8 mouse cellular contexts compared by ENCODE assay signal in the genomic region with DNA sequence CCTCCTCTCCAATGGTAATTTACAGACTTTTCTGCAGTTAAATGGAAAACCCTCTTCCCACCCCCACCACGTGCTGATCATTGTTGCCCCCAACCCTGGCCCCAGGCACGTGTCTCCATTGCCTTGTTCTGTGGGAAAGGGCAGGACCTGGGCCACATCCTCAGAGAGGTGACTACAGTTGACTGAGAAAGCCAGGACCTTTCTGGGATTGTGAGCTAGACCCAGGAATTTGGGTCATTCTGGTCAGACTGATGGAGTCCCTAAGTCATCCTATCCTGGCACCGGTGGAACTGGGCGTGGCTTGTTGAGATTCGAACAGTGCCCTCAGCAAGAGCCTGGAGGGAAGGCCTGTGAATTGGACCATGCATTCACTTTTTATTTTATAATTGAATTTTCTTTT. TPM values are rescaled to one million over a fixed set of nuclear protein-coding genes. Genes with fewer than 3 reads are reported as not detected.
DNase-seq lines count a peak whose midpoint lies in the region; ATAC-seq and TF ChIP-seq lines count a peak whose summit lies in the region.

No protein-coding gene starts in this region.

- no peak for TF ChIP-seq CTCF in heart, adult 2 months (IDR thresholded peaks at IDR 0.05)
- no peak for TF ChIP-seq CTCF in intestine, postnatal 0 days (IDR thresholded peaks at IDR 0.05; ENCODE audit: low read depth)
- no peak for TF ChIP-seq CTCF in lung, embryonic 14.5 days (IDR thresholded peaks at IDR 0.05; ENCODE audit: low read depth)

- no peak overlapping the region for H3K4me3 ChIP-seq in heart, adult 2 months
- 0 out of 2 replicates have a peak overlapping the region, but pooled peaks have one; percentile 60 for H3K4me3 ChIP-seq in forebrain, embryonic 13.5 days
- 0 out of 2 replicates have a peak overlapping the region, but pooled peaks have one; percentile 49 for H3K4me3 ChIP-seq in intestine, postnatal 0 days (ENCODE audit: low read depth, low read length)
- H3K4me3 ChIP-seq in lung, embryonic 14.5 days (ENCODE audit: low read depth, low read length) = peak overlapping the region; percentile 76
- H3K4me3 ChIP-seq in stomach, embryonic 16.5 days (replicated peaks; ENCODE audit: low read length) = peak overlapping the region; percentile 84; the same call in 1 of the 2 replicates

- no peaks in the 10 kb centered on the region for H3K4me1 ChIP-seq in heart, adult 2 months (ENCODE audit: control insufficient read depth, insufficient read depth, low read length)
- H3K4me1 ChIP-seq in forebrain, embryonic 13.5 days = peaks cover 43% of the 10 kb centered on the region
- no peaks in the 10 kb centered on the region for H3K4me1 ChIP-seq in intestine, postnatal 0 days (replicated peaks; ENCODE audit: control insufficient read depth, insufficient read depth, low read length)
- peaks cover 12% of the 10 kb centered on the region; the same call in 1 of the 2 replicates for H3K4me1 ChIP-seq in lung, embryonic 14.5 days (ENCODE audit: insufficient read depth)
- H3K4me1 ChIP-seq in stomach, embryonic 16.5 days (ENCODE audit: control insufficient read depth, insufficient read depth, low read length) = peaks cover 32% of the 10 kb centered on the region; the same call in 1 of the 2 replicates

- no peaks in the 10 kb centered on the region for H3K9me3 ChIP-seq in forebrain, embryonic 13.5 days (replicated peaks)
- no peaks in the 10 kb centered on the region for H3K9me3 ChIP-seq in intestine, postnatal 0 days (ENCODE audit: control insufficient read depth)
- no peaks in the 10 kb centered on the region for H3K9me3 ChIP-seq in lung, embryonic 14.5 days (ENCODE audit: low read depth, low read length)
- H3K9me3 ChIP-seq in stomach, embryonic 16.5 days (replicated peaks; ENCODE audit: control insufficient read depth, low read length) = no peaks in the 10 kb centered on the region

- TF ChIP-seq EP300 in heart, adult 2 months (IDR thresholded peaks at IDR 0.05; ENCODE audit: insufficient read depth, low read depth, low read length) = no peak

- no peak overlapping the region for H3K9ac ChIP-seq in heart, adult 2 months (ENCODE audit: low read depth, low read length)
- H3K9ac ChIP-seq in forebrain, embryonic 13.5 days = no peak overlapping the region
- H3K9ac ChIP-seq in intestine, postnatal 0 days (ENCODE audit: low read depth, low read length) = no peak overlapping the region
- H3K9ac ChIP-seq in lung, embryonic 14.5 days = no peak overlapping the region
- H3K9ac ChIP-seq in stomach, embryonic 16.5 days (ENCODE audit: low read length) = peak overlapping the region; percentile 86

- peak overlapping the region; percentile 94 for H3K4me2 ChIP-seq in forebrain, embryonic 13.5 days
- peak overlapping the region; percentile 96 for H3K4me2 ChIP-seq in intestine, postnatal 0 days (replicated peaks; ENCODE audit: low read depth)
- peak overlapping the region; percentile 69 for H3K4me2 ChIP-seq in lung, embryonic 14.5 days
- H3K4me2 ChIP-seq in stomach, embryonic 16.5 days (ENCODE audit: low read depth, low read length) = peak overlapping the region; percentile 87

- TF ChIP-seq POLR2A in heart, adult 2 months (IDR thresholded peaks at IDR 0.05; ENCODE audit: insufficient read depth, low read depth, low read length) = no peak

- intact Hi-C loops in heart, adult 2 months (cut with DNase I) = loop anchor here (2.0 kb wide), 2 partner anchors 17 to 59 kb away; no protein-coding TSS in a partner anchor

- no peak overlapping the region; the same call in 1 of the 2 replicates for H3K27ac ChIP-seq in heart, adult 2 months
- no peak overlapping the region for H3K27ac ChIP-seq in forebrain, embryonic 13.5 days
- no peak overlapping the region for H3K27ac ChIP-seq in intestine, postnatal 0 days (ENCODE audit: low read depth, low read length)
- H3K27ac ChIP-seq in lung, embryonic 14.5 days (ENCODE audit: low read depth) = peak overlapping the region; percentile 99
- peak overlapping the region; percentile 99 for H3K27ac ChIP-seq in stomach, embryonic 16.5 days (ENCODE audit: low read length)

- peak; percentile 26 to 34 for DNase-seq in heart, adult 2 months
- no peak for DNase-seq in heart, adult 8-10 months (ENCODE audit: low spot score)
- peak; percentile 49 for DNase-seq in lung, embryonic 14.5 days
- DNase-seq in ovary, adult 18-20 months (ENCODE audit: low spot score) = no peak
- no peak for DNase-seq in right cerebral cortex, adult 2 months (ENCODE audit: low spot score in 2 of 2)

- no peaks in the 10 kb centered on the region for H3K79me2 ChIP-seq in heart, adult 2 months (replicated peaks; ENCODE audit: control insufficient read depth, insufficient read depth, low read length)

- WGBS in heart, adult 2 months = 41% methylated on average over 5 of the region's 5 CpGs
- 25% methylated on average over 5 of the region's 5 CpGs for WGBS in forebrain, embryonic 13.5 days
- WGBS in intestine, postnatal 0 days = 28% methylated on average over 5 of the region's 5 CpGs
- 20% methylated on average over 5 of the region's 5 CpGs for WGBS in lung, embryonic 14.5 days
- WGBS in stomach, embryonic 16.5 days = 19% methylated on average over 5 of the region's 5 CpGs

- H3K27me3 ChIP-seq in heart, adult 2 months (ENCODE audit: control insufficient read depth, insufficient read depth, low read length) = no peaks in the 10 kb centered on the region
- H3K27me3 ChIP-seq in forebrain, embryonic 13.5 days = no peaks in the 10 kb centered on the region
- H3K27me3 ChIP-seq in intestine, postnatal 0 days (replicated peaks; ENCODE audit: control insufficient read depth, insufficient read depth, low read length) = no peaks in the 10 kb centered on the region
- no peaks in the 10 kb centered on the region for H3K27me3 ChIP-seq in lung, embryonic 14.5 days (ENCODE audit: insufficient read depth, low read length)
- H3K27me3 ChIP-seq in stomach, embryonic 16.5 days (ENCODE audit: control insufficient read depth, insufficient read depth, low read length) = no peaks in the 10 kb centered on the region

- no peaks in the 10 kb centered on the region for H3K36me3 ChIP-seq in heart, adult 2 months (ENCODE audit: control insufficient read depth, insufficient read depth, low read length)
- no peaks in the 10 kb centered on the region for H3K36me3 ChIP-seq in forebrain, embryonic 13.5 days (ENCODE audit: poor library complexity, severe bottlenecking)
- H3K36me3 ChIP-seq in intestine, postnatal 0 days (ENCODE audit: control insufficient read depth, insufficient read depth) = no peaks in the 10 kb centered on the region
- H3K36me3 ChIP-seq in lung, embryonic 14.5 days (ENCODE audit: insufficient read depth) = no peaks in the 10 kb centered on the region
- H3K36me3 ChIP-seq in stomach, embryonic 16.5 days (ENCODE audit: control insufficient read depth, insufficient read depth, low read length) = no peaks in the 10 kb centered on the region

- ATAC-seq in forebrain, embryonic 13.5 days = no peak
- no peak for ATAC-seq in intestine, postnatal 0 days
- no peak for ATAC-seq in lung, embryonic 14.5 days (ENCODE audit: insufficient read depth)
- no peak for ATAC-seq in stomach, embryonic 16.5 days (ENCODE audit: insufficient read depth, low FRiP score)

RNA-seq across cellular contexts. Expression of a gene that starts 4.4 kb away (rescaled TPM):
- total RNA-seq in heart, adult 2 months (2021) = 10 to 100 TPM in 1 of 2 experiments, 1 to 10 TPM in 1; 9.3 to 11.9 TPM
- 26.7 and 27.8 TPM in 2 replicates for polyA plus RNA-seq in heart, adult 2 months (2012; rRNA removed)
- 10 to 100 TPM; 12.0 to 15.8 (median 13.6) TPM for total RNA-seq in heart, adult 8-10 months (2022)
- polyA plus RNA-seq in forebrain, embryonic 13.5 days (2015; fragmentation: Nextera tagmentation; extraction: Ambion mirVana) = 195 and 253 TPM in 2 replicates
- polyA plus RNA-seq in intestine, postnatal 0 days (2015; fragmentation: Nextera tagmentation; extraction: Ambion mirVana) = 313 and 344 TPM in 2 replicates
- polyA plus RNA-seq in lung, embryonic 14.5 days (2014; fragmentation: Nextera tagmentation; extraction: Ambion mirVana) = 470 and 497 TPM in 2 replicates
- 324 and 325 TPM in 2 replicates for polyA plus RNA-seq in stomach, embryonic 16.5 days (2015; fragmentation: Nextera tagmentation; extraction: Ambion mirVana)

Comparison
In these comparisons a context has a peak if more than half of its experiments do, and no peak if none do; other contexts are left out.
1. DNase-seq: peak in heart, adult 2 months (2 of 2) and lung, embryonic 14.5 days (single experiment); none in heart, adult 8-10 months (single experiment), ovary, adult 18-20 months (single experiment) and right cerebral cortex, adult 2 months (0 of 2).
2. H3K27ac ChIP-seq: peak in lung, embryonic 14.5 days (single experiment) and stomach, embryonic 16.5 days (single experiment); none in heart, adult 2 months (single experiment), forebrain, embryonic 13.5 days (single experiment) and intestine, postnatal 0 days (single experiment).
3. Peak in every context shown above with its lines, with median percentiles within 50 percentile points of each other: H3K4me2 ChIP-seq.